Mouse (Mus musculus) neural tube, embryonic 14.5 days (tissue): ENCODE results near the gene Tmem88. TPM values are rescaled to one million over a fixed set of nuclear protein-coding genes. Genes with fewer than 3 reads are reported as not detected.

ENCODE experiments used
- ATAC-seq: fragments of 200-750 bp; cut with Nextera tagmentation; 2 replicates; pipeline ENCODE4 v1.8.0; 2017; ENCODE audit warnings: low read depth, mild to moderate bottlenecking, moderate TSS enrichment, moderate library complexity
- H3K27ac ChIP-seq: fragments of 300-500 bp; sonication (generic); 2 replicates; pipeline ENCODE4 v1.5.1; 2014; ENCODE audit warnings: low read depth, mild to moderate bottlenecking, control low read depth, low read length, moderate library complexity, mixed read lengths
- H3K27me3 ChIP-seq: fragments of 300-500 bp; sonication (generic); 2 replicates; pipeline ENCODE4 v1.6.1; 2014; ENCODE audit warnings: low read length; ENCODE audit not compliant: control insufficient read depth, insufficient read depth
- H3K36me3 ChIP-seq: fragments of 300-500 bp; sonication (generic); 2 replicates; pipeline ENCODE4 v1.6.1; 2014; ENCODE audit warnings: low read length, mixed read lengths; ENCODE audit not compliant: control insufficient read depth, insufficient read depth
- H3K4me1 ChIP-seq: fragments of 300-500 bp; sonication (generic); 2 replicates; pipeline ENCODE4 v1.6.1; 2014; ENCODE audit warnings: low read length; ENCODE audit not compliant: control insufficient read depth, insufficient read depth
- H3K4me2 ChIP-seq: fragments of 300-500 bp; sonication (generic); 2 replicates; pipeline ENCODE4 v1.6.1; 2014; ENCODE audit warnings: mild to moderate bottlenecking, low read depth, low read length, control low read depth
- H3K4me3 ChIP-seq: fragments of 300-500 bp; sonication (generic); 2 replicates; pipeline ENCODE4 v1.5.1; 2014; ENCODE audit warnings: low read depth, low read length, control low read depth, mixed read lengths
- H3K9ac ChIP-seq: fragments of 300-500 bp; sonication (generic); replicated peaks from 2 replicates; pipeline ENCODE4 v1.6.1; 2014; ENCODE audit warnings: low read depth, mild to moderate bottlenecking, control low read depth, low read length, mixed read lengths
- H3K9me3 ChIP-seq: fragments of 300-500 bp; sonication (generic); 2 replicates; pipeline ENCODE4 v1.6.1; 2016; ENCODE audit warnings: low read length; ENCODE audit not compliant: control insufficient read depth
- WGBS: fragments of 180-500 bp; shearing (Covaris S2); extraction: QIAGEN DNeasy Blood & Tissue Kit; methylation state at CpG from one replicate; pipeline ENCODE4 v1.1.7; 2014; 5-methylcytosine and 5-hydroxymethylcytosine counted together
- polyA plus RNA-seq: library from polyadenylated mRNA; unstranded; fragments of >200 nt; fragmentation: Nextera tagmentation; extraction: Ambion mirVana; gene quantifications from 2 replicates; pipeline ENCODE4 v1.2.1, GENCODE M21; 2014

The Tmem88 gene
- polyA plus RNA-seq, 1 experiment from 2014 or later = 2.3 TPM

- H3K27ac ChIP-seq = peak overlapping the region; percentile 91
- peak overlapping the region; percentile 87 for H3K9ac ChIP-seq
- peaks cover 49% of the 10 kb centered on the region for H3K36me3 ChIP-seq
- WGBS = under 1% methylated on average over 33 of the region's 33 CpGs
- H3K4me1 ChIP-seq = peaks cover 30% of the 10 kb centered on the region
- no peaks in the 10 kb centered on the region for H3K9me3 ChIP-seq
- H3K27me3 ChIP-seq = no peaks in the 10 kb centered on the region
- peak overlapping the region; percentile 83 for H3K4me3 ChIP-seq
- peak; percentile 74 for ATAC-seq
- H3K4me2 ChIP-seq = peak overlapping the region; percentile 99
Observed at GRCm38 (mm10) chr11:69408541-69409377, 10.7 kb upstream of the Tmem88 start.

GRCm38 (mm10) chr11:69407724-69408004 lies 9.6 kb upstream of the Tmem88 start:
- H3K4me3 ChIP-seq = no peak overlapping the region; the same call in 1 of the 2 replicates
- no peaks in the 10 kb centered on the region for H3K9me3 ChIP-seq
- H3K4me2 ChIP-seq = peak overlapping the region; percentile 99
- H3K27ac ChIP-seq = no peak overlapping the region
- H3K36me3 ChIP-seq = peaks cover 53% of the 10 kb centered on the region
- 0 out of 2 replicates have a peak overlapping the region, but pooled peaks have one; percentile 4 for H3K9ac ChIP-seq
- WGBS = 89% methylated on average over 4 of the region's 4 CpGs
- no peaks in the 10 kb centered on the region for H3K27me3 ChIP-seq
- no peak for ATAC-seq
- peaks cover 19% of the 10 kb centered on the region for H3K4me1 ChIP-seq

- peaks cover 14% of the 10 kb centered on the region for H3K4me1 ChIP-seq
- H3K4me2 ChIP-seq = no peak overlapping the region
- no peak overlapping the region for H3K9ac ChIP-seq
- ATAC-seq = no peak
- peaks cover 56% of the 10 kb centered on the region for H3K36me3 ChIP-seq
- H3K4me3 ChIP-seq = no peak overlapping the region; the same call in 1 of the 2 replicates
- no peaks in the 10 kb centered on the region for H3K27me3 ChIP-seq
- WGBS = 88% methylated on average over 16 of the region's 16 CpGs
- no peak overlapping the region for H3K27ac ChIP-seq
- no peaks in the 10 kb centered on the region for H3K9me3 ChIP-seq
Observed at GRCm38 (mm10) chr11:69406867-69407723, 9.1 kb upstream of the Tmem88 start.

GRCm38 (mm10) chr11:69406282-69406681 lies 8.2 kb upstream of the Tmem88 start:
- H3K4me3 ChIP-seq = no peak overlapping the region
- no peaks in the 10 kb centered on the region for H3K9me3 ChIP-seq
- H3K4me2 ChIP-seq = no peak overlapping the region
- no peak overlapping the region for H3K9ac ChIP-seq
- no peak overlapping the region for H3K27ac ChIP-seq
- no peaks in the 10 kb centered on the region for H3K27me3 ChIP-seq
- no peak for ATAC-seq
- H3K4me1 ChIP-seq = peaks cover 7% of the 10 kb centered on the region
- 85% methylated on average over 19 of the region's 19 CpGs for WGBS
- peaks cover 64% of the 10 kb centered on the region for H3K36me3 ChIP-seq

GRCm38 (mm10) chr11:69405397-69406200 lies 7.6 kb upstream of the Tmem88 start:
- WGBS = 90% methylated on average over 23 of the region's 24 CpGs
- no peak overlapping the region for H3K4me3 ChIP-seq
- H3K9me3 ChIP-seq = no peaks in the 10 kb centered on the region
- no peak overlapping the region for H3K4me2 ChIP-seq
- peaks cover 7% of the 10 kb centered on the region for H3K4me1 ChIP-seq
- H3K9ac ChIP-seq = no peak overlapping the region
- peaks cover 71% of the 10 kb centered on the region for H3K36me3 ChIP-seq
- no peak for ATAC-seq
- H3K27me3 ChIP-seq = no peaks in the 10 kb centered on the region
- H3K27ac ChIP-seq = no peak overlapping the region

- no peaks in the 10 kb centered on the region for H3K27me3 ChIP-seq
- no peak overlapping the region for H3K4me3 ChIP-seq
- 93% methylated on average over 22 of the region's 24 CpGs for WGBS
- H3K9ac ChIP-seq = no peak overlapping the region
- H3K27ac ChIP-seq = no peak overlapping the region
- no peak for ATAC-seq
- H3K4me2 ChIP-seq = no peak overlapping the region
- H3K4me1 ChIP-seq = peaks cover 7% of the 10 kb centered on the region
- peaks cover 79% of the 10 kb centered on the region for H3K36me3 ChIP-seq
- no peaks in the 10 kb centered on the region for H3K9me3 ChIP-seq
Observed at GRCm38 (mm10) chr11:69404595-69405396, 6.8 kb upstream of the Tmem88 start.

GRCm38 (mm10) chr11:69403691-69404594 lies 5.9 kb upstream of the Tmem88 start:
- no peak for ATAC-seq
- peaks cover 7% of the 10 kb centered on the region for H3K4me1 ChIP-seq
- 92% methylated on average over 38 of the region's 38 CpGs for WGBS
- H3K4me2 ChIP-seq = no peak overlapping the region
- H3K27me3 ChIP-seq = no peaks in the 10 kb centered on the region
- no peak overlapping the region for H3K27ac ChIP-seq
- H3K9me3 ChIP-seq = no peaks in the 10 kb centered on the region
- H3K9ac ChIP-seq = no peak overlapping the region
- no peak overlapping the region for H3K4me3 ChIP-seq
- peaks cover 80% of the 10 kb centered on the region for H3K36me3 ChIP-seq
